Mouse (Mus musculus): ENCODE measurements around the gene Mboat7. TPM values are rescaled to one million over a fixed set of nuclear protein-coding genes. Genes with fewer than 3 reads are reported as not detected.

The Mboat7 gene
- polyA plus RNA-seq, 1 experiment from 2014 or later = 46.5 TPM

DNA sequence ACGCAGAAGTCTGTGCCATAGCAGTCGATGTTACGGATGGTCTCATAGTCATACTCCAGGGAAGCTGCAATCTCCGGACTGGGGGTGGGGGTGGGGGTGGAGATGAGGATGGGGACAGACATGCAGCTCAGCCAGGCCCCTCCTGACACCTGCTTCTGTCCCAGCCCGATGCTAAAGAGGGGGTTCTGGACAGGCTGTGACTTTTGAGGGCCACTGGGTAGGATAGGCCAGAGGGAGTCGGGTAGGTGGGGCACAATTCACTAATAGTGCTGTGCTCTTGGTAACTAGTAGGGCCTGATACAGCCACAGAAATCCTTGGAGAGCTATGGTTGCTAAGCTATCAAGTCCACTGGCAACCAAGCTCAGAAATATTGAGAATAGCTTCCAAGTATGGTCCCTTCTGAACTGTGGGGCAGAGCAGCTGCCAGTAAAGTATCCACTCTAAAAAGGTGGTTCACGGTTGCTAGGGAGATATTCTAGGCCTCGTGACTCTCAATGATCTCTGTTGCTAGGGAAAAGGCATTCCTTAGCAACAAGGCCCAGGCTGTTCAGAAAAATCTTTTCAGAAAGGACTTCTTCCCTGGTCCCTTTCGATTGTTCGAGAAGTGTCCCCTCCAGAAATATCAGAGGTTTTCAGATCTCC is 9.3 kb downstream of the Mboat7 start:
- Histone ChIP-seq H3K9me3 (replicated peaks) (no peaks in the 10 kb centered on the region), H3K27me3 (ENCODE audit: low read depth, poor library complexity, severe bottlenecking) (no peaks in the 10 kb centered on the region), H3K36me3 (peaks cover 69% of the 10 kb centered on the region), H3K27ac (no peak overlapping the region), H3K4me1 (no peaks in the 10 kb centered on the region), H3K4me3 (no peak overlapping the region)
- WGBS = 89% methylated on average over 10 of the region's 10 CpGs
- no peak for DNase-seq (ENCODE audit: low spot score)

GRCm38 (mm10) chr7:3677342-3677741 is 16.0 kb downstream of the Mboat7 start, which contains the start of gene Tmc4:
Gene Tmc4, minus strand, starts transcription at chr7:3677553.
- WGBS = 46% methylated on average over 9 of the region's 9 CpGs
- Histone ChIP-seq H3K4me1 (no peaks in the 10 kb centered on the region), H3K27me3 (ENCODE audit: low read depth, poor library complexity, severe bottlenecking) (no peaks in the 10 kb centered on the region), H3K4me3 (no peak within 1 kb of the TSS), H3K36me3 (peaks cover 19% of the 10 kb centered on the region), H3K9me3 (replicated peaks) (no peaks in the 10 kb centered on the region), H3K27ac (no peak within 1 kb of the TSS)
- DNase-seq (ENCODE audit: low spot score) = no peak

GRCm38 (mm10) chr7:3676371-3676770 is 17.0 kb downstream of the Mboat7 start:
- Histone ChIP-seq H3K27me3 (ENCODE audit: low read depth, poor library complexity, severe bottlenecking) (no peaks in the 10 kb centered on the region), H3K4me3 (no peak overlapping the region), H3K4me1 (no peaks in the 10 kb centered on the region), H3K27ac (no peak overlapping the region), H3K36me3 (peaks cover 15% of the 10 kb centered on the region), H3K9me3 (replicated peaks) (no peaks in the 10 kb centered on the region)
- DNase-seq (ENCODE audit: low spot score) = no peak
- WGBS = 91% methylated on average over 12 of the region's 12 CpGs

GRCm38 (mm10) chr7:3675228-3675548 is 18.1 kb downstream of the Mboat7 start:
- DNase-seq (ENCODE audit: low spot score) = no peak
- Histone ChIP-seq H3K4me1 (no peaks in the 10 kb centered on the region), H3K36me3 (peaks cover 8% of the 10 kb centered on the region; the same call in 1 of the 2 replicates), H3K27me3 (ENCODE audit: low read depth, poor library complexity, severe bottlenecking) (no peaks in the 10 kb centered on the region), H3K4me3 (no peak overlapping the region), H3K27ac (no peak overlapping the region), H3K9me3 (replicated peaks) (no peaks in the 10 kb centered on the region)
- WGBS = 68% methylated on average over 3 of the region's 3 CpGs

- Histone ChIP-seq H3K4me3 (no peak overlapping the region), H3K27ac (no peak overlapping the region), H3K36me3 (peaks cover 7% of the 10 kb centered on the region; the same call in 1 of the 2 replicates), H3K27me3 (ENCODE audit: low read depth, poor library complexity, severe bottlenecking) (no peaks in the 10 kb centered on the region), H3K9me3 (replicated peaks) (no peaks in the 10 kb centered on the region), H3K4me1 (no peaks in the 10 kb centered on the region)
- peak; percentile 84 for DNase-seq (ENCODE audit: low spot score)
- 74% methylated on average over 10 of the region's 10 CpGs for WGBS
Observed at GRCm38 (mm10) chr7:3674507-3675227, 18.7 kb downstream of the Mboat7 start.

GRCm38 (mm10) chr7:3666921-3667391 is 26.4 kb downstream of the Mboat7 start:
- no peak for DNase-seq (ENCODE audit: low spot score)
- 16% methylated on average over 14 of the region's 14 CpGs for WGBS
- Histone ChIP-seq H3K27me3 (ENCODE audit: low read depth, poor library complexity, severe bottlenecking) (no peaks in the 10 kb centered on the region), H3K4me1 (peaks cover 24% of the 10 kb centered on the region), H3K27ac (no peak overlapping the region), H3K9me3 (replicated peaks) (no peaks in the 10 kb centered on the region), H3K4me3 (0 out of 2 replicates have a peak overlapping the region, but pooled peaks have one; percentile 28), H3K36me3 (peaks cover 17% of the 10 kb centered on the region)

DNA sequence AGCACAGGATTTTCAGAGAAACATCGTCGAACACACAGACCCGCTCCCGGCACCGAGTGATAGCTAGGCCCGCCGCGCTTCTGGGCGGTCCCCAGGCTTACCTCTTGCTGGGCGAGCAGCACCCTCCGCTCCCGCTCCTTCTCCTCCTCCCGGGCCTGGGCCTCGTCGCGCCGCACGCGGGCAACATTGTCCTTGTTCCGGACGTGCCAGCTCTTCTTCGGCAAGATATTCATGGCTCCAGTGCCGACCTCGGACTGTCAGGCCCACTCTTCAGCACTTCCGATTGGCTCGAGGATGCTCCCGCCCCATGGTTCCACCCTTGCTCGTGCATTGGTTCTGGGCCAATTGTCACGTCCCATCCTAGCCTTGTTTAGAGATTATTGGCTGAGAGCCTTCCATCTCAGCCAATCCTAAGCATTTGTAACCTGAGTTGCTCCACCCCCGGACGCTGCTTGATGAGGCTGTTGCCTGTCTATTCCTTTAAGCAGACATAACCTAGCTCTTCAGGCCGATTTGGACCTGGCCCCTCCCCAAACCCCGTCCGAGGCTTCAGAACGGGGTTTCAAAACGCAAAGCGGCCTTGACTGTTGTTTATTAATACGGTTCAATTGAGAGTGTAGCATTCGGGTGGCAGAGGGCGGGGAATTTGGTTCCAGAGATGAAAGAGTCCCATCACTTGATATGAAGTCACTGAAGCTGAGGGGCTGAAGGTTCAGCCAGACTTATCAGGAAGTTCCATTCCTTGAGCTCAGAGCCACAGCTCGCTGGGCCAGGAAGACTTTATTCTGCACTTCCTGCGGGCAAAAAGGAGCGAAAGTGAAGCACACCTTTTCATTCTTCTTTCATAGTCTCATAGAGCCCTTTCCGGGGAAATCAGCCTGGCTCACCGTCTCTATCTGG is 27.9 kb downstream of the Mboat7 start, which contains the start of gene Leng1:
Gene Leng1, minus strand, starts transcription at position 626 of the 900 bp plus-strand sequence.
- 4% methylated on average over 45 of the region's 45 CpGs for WGBS
- Histone ChIP-seq H3K9me3 (replicated peaks) (no peaks in the 10 kb centered on the region), H3K27me3 (ENCODE audit: low read depth, poor library complexity, severe bottlenecking) (no peaks in the 10 kb centered on the region), H3K4me1 (peaks cover 24% of the 10 kb centered on the region), H3K27ac (peak within 1 kb of the TSS; percentile 82), H3K36me3 (peaks cover 31% of the 10 kb centered on the region), H3K4me3 (peak within 1 kb of the TSS; percentile 69)
- DNase-seq (ENCODE audit: low spot score) = peak; percentile 87

GRCm38 (mm10) chr7:3664524-3665214 is 28.7 kb downstream of the Mboat7 start:
- peaks cover 24% of the 10 kb centered on the region for H3K4me1 ChIP-seq
- H3K27ac ChIP-seq = peak overlapping the region; percentile 82
- peak overlapping the region; percentile 69 for H3K4me3 ChIP-seq
- H3K27me3 ChIP-seq (ENCODE audit: low read depth, poor library complexity, severe bottlenecking) = no peaks in the 10 kb centered on the region
- WGBS = 36% methylated on average over 15 of the region's 15 CpGs
- no peaks in the 10 kb centered on the region for H3K9me3 ChIP-seq (replicated peaks)
- DNase-seq (ENCODE audit: low spot score) = peak; percentile 37
- H3K36me3 ChIP-seq = peaks cover 39% of the 10 kb centered on the region

DNA sequence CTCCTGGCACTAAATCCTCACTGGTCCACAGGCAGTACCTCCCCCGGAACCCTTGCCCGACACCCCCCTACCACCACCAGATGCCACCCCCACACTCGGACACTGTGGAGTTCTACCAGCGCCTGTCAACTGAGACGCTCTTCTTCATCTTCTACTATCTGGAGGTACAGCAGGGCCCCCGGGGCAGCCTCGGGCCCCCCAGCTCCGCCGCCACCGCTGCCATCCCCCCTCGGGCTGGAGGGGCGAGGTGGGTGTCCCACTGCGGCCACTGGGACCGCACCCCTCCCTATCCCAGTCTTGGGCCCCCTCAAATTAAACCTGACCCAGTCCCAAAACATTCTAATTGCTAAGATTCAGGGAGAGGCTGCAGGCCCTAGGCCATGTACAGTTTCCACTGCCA is 34.7 kb downstream of the Mboat7 start:
- DNase-seq (ENCODE audit: low spot score) = no peak
- peaks cover 99% of the 10 kb centered on the region for H3K36me3 ChIP-seq
- 97% methylated on average over 14 of the region's 14 CpGs for WGBS
- no peak overlapping the region for H3K27ac ChIP-seq
- no peaks in the 10 kb centered on the region for H3K27me3 ChIP-seq (ENCODE audit: low read depth, poor library complexity, severe bottlenecking)
- H3K4me3 ChIP-seq = no peak overlapping the region
- H3K9me3 ChIP-seq (replicated peaks) = no peaks in the 10 kb centered on the region
- no peaks in the 10 kb centered on the region for H3K4me1 ChIP-seq

GRCm38 (mm10) chr7:3656966-3657365 is 36.4 kb downstream of the Mboat7 start:
- no peak for DNase-seq (ENCODE audit: low spot score)
- 91% methylated on average over 4 of the region's 4 CpGs for WGBS
- peaks cover 100% of the 10 kb centered on the region for H3K36me3 ChIP-seq
- no peaks in the 10 kb centered on the region for H3K9me3 ChIP-seq (replicated peaks)
- no peak overlapping the region for H3K4me3 ChIP-seq
- H3K4me1 ChIP-seq = no peaks in the 10 kb centered on the region
- H3K27ac ChIP-seq = no peak overlapping the region
- H3K27me3 ChIP-seq (ENCODE audit: low read depth, poor library complexity, severe bottlenecking) = no peaks in the 10 kb centered on the region

DNA sequence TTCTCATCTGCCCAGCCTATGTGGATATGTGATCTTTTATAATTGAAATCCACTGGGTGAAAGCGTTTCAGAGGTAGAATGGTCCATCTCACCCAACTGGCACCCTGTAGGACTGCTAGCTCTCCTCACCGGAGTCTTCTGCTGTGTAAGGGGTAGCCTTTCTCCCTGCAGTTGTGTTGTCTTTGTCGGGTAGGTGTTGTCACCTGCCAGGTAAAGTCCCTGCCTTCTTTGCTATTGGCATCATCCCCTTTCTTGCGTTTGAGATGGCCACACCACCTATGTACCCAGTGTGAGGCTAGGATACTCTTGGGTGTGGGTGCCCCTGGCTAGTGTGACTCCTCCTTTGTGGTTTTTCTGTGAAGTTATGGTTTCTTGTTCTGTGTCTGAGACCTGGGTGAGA is 46.7 kb downstream of the Mboat7 start:
- DNase-seq (ENCODE audit: low spot score) = no peak
- Histone ChIP-seq H3K9me3 (replicated peaks) (no peaks in the 10 kb centered on the region), H3K27ac (peak overlapping the region; percentile 98), H3K27me3 (ENCODE audit: low read depth, poor library complexity, severe bottlenecking) (no peaks in the 10 kb centered on the region), H3K4me1 (peaks cover 32% of the 10 kb centered on the region), H3K36me3 (peaks cover 55% of the 10 kb centered on the region), H3K4me3 (peak overlapping the region; percentile 99)
- WGBS = 74% methylated on average over 4 of the region's 4 CpGs

- H3K4me3 ChIP-seq = peak overlapping the region; percentile 99
- H3K27me3 ChIP-seq (ENCODE audit: low read depth, poor library complexity, severe bottlenecking) = no peaks in the 10 kb centered on the region
- peaks cover 32% of the 10 kb centered on the region for H3K4me1 ChIP-seq
- peak; percentile 35 for DNase-seq (ENCODE audit: low spot score)
- H3K36me3 ChIP-seq = peaks cover 55% of the 10 kb centered on the region
- peak overlapping the region; percentile 98 for H3K27ac ChIP-seq
- no peaks in the 10 kb centered on the region for H3K9me3 ChIP-seq (replicated peaks)
- WGBS = 30% methylated on average over 9 of the region's 9 CpGs
Observed at GRCm38 (mm10) chr7:3646188-3646587, 47.1 kb downstream of the Mboat7 start.
